Comparison of ENCODE assay signal across 1 mouse cellular context in the genomic region with DNA sequence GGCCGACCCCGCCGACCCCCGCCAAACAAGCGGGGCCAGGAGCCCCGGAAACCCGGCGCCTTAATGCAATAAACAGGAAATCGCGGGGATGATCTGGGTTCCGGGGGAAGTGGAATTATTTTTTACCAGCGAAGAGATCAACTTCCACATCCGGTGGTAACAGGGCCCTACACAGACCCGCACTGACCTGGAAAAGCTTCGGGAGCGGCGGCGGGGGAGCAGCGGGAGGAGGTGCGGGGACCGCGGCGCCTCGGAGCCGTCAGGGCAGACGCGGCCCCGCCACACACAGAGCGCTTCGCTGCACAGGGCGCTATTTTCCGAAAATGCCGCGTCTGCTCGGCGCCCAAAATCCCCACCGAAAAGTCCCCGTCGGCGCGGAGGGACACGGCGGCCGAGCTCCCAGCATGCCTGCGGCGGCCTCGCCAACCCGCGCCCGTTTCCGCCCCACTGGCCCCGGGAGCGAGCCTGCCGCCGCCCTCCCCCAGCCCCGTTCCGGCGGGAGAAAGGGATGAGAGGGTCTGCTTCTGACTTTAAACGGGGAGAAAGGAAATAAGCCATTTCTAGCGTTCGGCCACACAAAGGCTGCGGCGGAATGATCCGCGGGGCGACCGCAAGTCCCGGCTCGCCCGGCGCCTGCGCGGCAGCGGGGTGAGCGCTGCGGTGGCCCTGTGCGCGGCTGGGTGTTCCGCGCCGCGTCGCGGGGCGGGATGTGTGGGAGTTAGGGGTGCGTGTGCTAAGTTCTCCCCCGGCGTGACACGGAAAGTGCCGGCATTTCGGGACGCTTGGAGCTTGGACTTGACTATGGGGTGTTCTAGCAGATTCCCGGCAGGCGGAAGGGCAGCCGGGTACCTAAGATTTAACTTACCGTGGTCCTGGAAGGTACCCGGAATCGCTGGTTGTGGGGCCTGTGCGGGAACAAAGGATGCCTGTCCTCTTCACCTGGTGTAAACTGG.
TF ChIP-seq lines count a peak whose summit lies in the region.

No protein-coding gene starts in this region.

TF ChIP-seq in CH12.LX, 34 proteins besides CTCF, POLR2A, EP300 and RAD21 (continued from another document):
- TF ChIP-seq SIN3A (IDR thresholded peaks at IDR 0.05; ENCODE audit: low read length), result peak; percentile 87
- peak; percentile 84; the same call in 1 of the 2 replicates for TF ChIP-seq KAT2A (IDR thresholded peaks at IDR 0.05; ENCODE audit: insufficient replicate concordance, low read length)
- TF ChIP-seq E2F4 (IDR thresholded peaks at IDR 0.05; ENCODE audit: insufficient replicate concordance, low read depth, low read length), result no peak
- peak; percentile 90 for TF ChIP-seq NRF1 (IDR thresholded peaks at IDR 0.05; ENCODE audit: low read depth, low read length)
- peak; percentile 47; the same call in 1 of the 2 replicates for TF ChIP-seq CHD2 (IDR thresholded peaks at IDR 0.05; ENCODE audit: low read length)
- no peak for TF ChIP-seq MAFK (IDR thresholded peaks at IDR 0.05; ENCODE audit: insufficient replicate concordance, low read length)
- TF ChIP-seq MAX (IDR thresholded peaks at IDR 0.05; ENCODE audit: low read length), result peak; percentile 40; the same call in 1 of the 2 replicates
- no peak for TF ChIP-seq MAZ (IDR thresholded peaks at IDR 0.05; ENCODE audit: low read depth, low read length)
- peak; percentile 58; the same call in 1 of the 2 replicates for TF ChIP-seq UBTF (IDR thresholded peaks at IDR 0.05; ENCODE audit: low read depth, low read length)
- TF ChIP-seq GABPA (IDR thresholded peaks at IDR 0.05; ENCODE audit: insufficient replicate concordance, low read depth, low read length), result no peak
- no peak for TF ChIP-seq ZKSCAN1 (IDR thresholded peaks at IDR 0.05; ENCODE audit: borderline replicate concordance, low read depth, low read length)
- no peak for TF ChIP-seq IRF4 (IDR thresholded peaks at IDR 0.05; ENCODE audit: low read depth, low read length)
- no peak; the same call in 1 of the 2 replicates for TF ChIP-seq MXI1 (IDR thresholded peaks at IDR 0.05; ENCODE audit: low read depth, low read length)
- TF ChIP-seq USF1 (IDR thresholded peaks at IDR 0.05; ENCODE audit: low read depth, low read length), result no peak
- TF ChIP-seq POLR2AphosphoS2 (IDR thresholded peaks at IDR 0.05; ENCODE audit: low read depth, low read length), result peak; percentile 82
- peak; percentile 34; the same call in 1 of the 2 replicates for TF ChIP-seq BHLHE40 (IDR thresholded peaks at IDR 0.05; ENCODE audit: low read depth, low read length)
- TF ChIP-seq TCF12 (IDR thresholded peaks at IDR 0.05; ENCODE audit: low read depth, low read length), result peak; percentile 53
- TF ChIP-seq MYC (IDR thresholded peaks at IDR 0.05; ENCODE audit: low read depth, low read length), result 0 out of 2 replicates have a peak, but pooled peaks have one; percentile 33
- peak; percentile 94 for TF ChIP-seq ZMIZ1 (IDR thresholded peaks at IDR 0.05; ENCODE audit: low read depth, low read length)
- TF ChIP-seq RCOR1 (conservative IDR thresholded peaks at IDR 0.05; ENCODE audit: low read depth, low read length), result no peak
- no peak for TF ChIP-seq JUND (conservative IDR thresholded peaks at IDR 0.05; ENCODE audit: low read depth, low read length)
- peak; percentile 71 for TF ChIP-seq TBP (conservative IDR thresholded peaks at IDR 0.05; ENCODE audit: low read depth, low read length)
- TF ChIP-seq NELFE (IDR thresholded peaks at IDR 0.05; ENCODE audit: low read depth, low read length), result peak; percentile 89
- TF ChIP-seq MEF2A (IDR thresholded peaks at IDR 0.05; ENCODE audit: borderline replicate concordance, low read depth, low read length), result peak; percentile 39; the same call in 1 of the 2 replicates
- peak; percentile 78 for TF ChIP-seq ELF1 (IDR thresholded peaks at IDR 0.05; ENCODE audit: low read depth, low read length)
- TF ChIP-seq ETS1 (conservative IDR thresholded peaks at IDR 0.05; ENCODE audit: low read depth, low read length), result no peak
- TF ChIP-seq USF2 (conservative IDR thresholded peaks at IDR 0.05; ENCODE audit: low read depth, low read length), result no peak
- 0 out of 2 replicates have a peak, but pooled peaks have one; percentile 62 for TF ChIP-seq CHD1 (IDR thresholded peaks at IDR 0.05; ENCODE audit: low read depth, low read length)
- TF ChIP-seq ZC3H11A (IDR thresholded peaks at IDR 0.05; ENCODE audit: low read depth, low read length), result no peak
- TF ChIP-seq JUN (IDR thresholded peaks at IDR 0.05; ENCODE audit: insufficient read depth, low read depth, low read length), result no peak
- 0 out of 2 replicates have a peak, but pooled peaks have one; percentile 9 for TF ChIP-seq ZNF384 (IDR thresholded peaks at IDR 0.05; ENCODE audit: low read depth, low read length)
